Mouse (Mus musculus) right cerebral cortex, postnatal 25 days (tissue): ENCODE data around the gene Fst.

Experiments
- DNase-seq: peaks from one replicate; pipeline ENCODE4 v3.0.0; 2022

Fst gene

DNA sequence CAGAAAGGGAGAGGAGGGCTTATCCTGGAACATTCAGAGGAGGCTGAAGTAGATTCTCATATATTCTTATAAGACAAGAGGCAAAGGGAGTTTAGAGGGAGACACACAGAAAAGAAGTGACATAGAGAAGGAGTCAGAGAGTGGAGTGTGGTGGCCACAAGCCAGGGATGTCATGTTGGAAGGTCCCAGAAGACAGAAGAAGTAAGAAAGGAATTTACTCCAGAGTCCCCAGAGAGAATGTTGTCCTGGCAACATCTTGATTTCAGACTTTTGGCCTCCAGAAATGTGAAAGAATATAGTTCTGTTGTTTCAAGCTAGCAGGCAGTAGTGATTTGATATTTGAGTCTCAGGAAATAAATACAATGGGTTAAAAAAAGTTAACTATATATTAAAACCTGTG is 46.4 kb downstream of the Fst start:
- no peak for DNase-seq

- no peak for DNase-seq
Measured at GRCm38 (mm10) chr13:114406866-114407265, 51.9 kb downstream of the Fst start.

- no peak for DNase-seq
Measured at GRCm38 (mm10) chr13:114406424-114406823, 52.3 kb downstream of the Fst start.

DNA sequence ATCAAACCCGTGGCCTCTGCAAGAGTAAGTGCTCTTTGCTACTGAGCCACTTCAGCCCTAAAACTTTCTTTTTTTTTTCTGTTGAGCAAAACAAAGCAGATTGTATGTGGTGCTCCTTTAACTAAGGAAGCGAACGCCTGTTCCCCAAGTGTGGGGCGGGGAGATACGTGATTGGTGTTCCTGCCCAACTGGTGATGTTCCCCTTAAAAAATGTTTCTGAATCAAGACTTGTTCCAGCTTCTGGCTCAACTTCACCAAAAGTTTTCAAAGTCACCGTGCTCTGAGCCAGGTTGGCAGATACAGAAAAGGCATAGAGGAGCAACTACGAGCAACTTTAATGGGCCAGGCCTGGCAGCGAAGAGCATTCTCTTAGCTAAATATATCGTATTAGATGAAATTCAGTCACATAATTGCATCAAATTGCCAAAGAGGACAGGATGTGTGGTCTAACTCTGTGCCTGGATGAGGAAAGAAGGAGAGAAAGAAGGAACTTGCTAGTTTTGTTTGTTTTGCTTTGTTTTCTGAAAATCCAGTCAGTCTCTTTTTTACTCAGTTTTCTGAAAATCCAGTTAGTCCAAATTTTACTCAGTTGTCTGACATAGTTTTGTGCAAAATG is 53.5 kb downstream of the Fst start:
- no peak for DNase-seq
